Mouse (Mus musculus): ENCODE results near the gene Tnik. TPM values are rescaled to one million over a fixed set of nuclear protein-coding genes. Genes with fewer than 3 reads are reported as not detected.

Gene Tnik
- polyA plus RNA-seq, 1 experiment from 2014 or later: 65.1 TPM

DNA sequence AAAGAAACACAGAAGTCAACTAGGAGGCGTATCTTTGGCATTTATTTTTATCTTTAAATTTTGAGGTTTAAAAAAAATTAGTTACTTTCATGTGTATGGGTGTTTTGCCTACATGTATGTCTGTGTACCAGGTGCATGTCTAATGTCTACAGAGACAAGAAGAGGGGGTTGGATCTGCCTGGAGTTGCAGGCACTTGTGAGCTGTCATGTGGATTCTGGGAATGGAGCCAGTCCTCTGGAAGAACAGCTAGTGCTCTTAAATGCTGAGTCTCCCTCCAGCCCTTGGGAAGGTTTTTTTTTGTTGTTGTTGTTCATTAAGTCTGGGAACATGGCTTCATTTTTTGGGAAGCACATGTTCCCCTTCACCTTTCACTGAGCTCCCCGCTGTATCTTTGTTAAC lies 375.9 kb downstream of the Tnik start:
- no peak overlapping the region for H3K4me2 ChIP-seq (ENCODE audit: low read length)
- no peak overlapping the region for H3K9ac ChIP-seq (ENCODE audit: low read depth, low read length)
- H3K27me3 ChIP-seq (replicated peaks; ENCODE audit: control insufficient read depth, insufficient read depth, low read length): no peaks in the 10 kb centered on the region
- H3K4me1 ChIP-seq (ENCODE audit: control insufficient read depth, insufficient read depth, low read depth, low read length): no peaks in the 10 kb centered on the region; the same call in 1 of the 2 replicates
- no peak overlapping the region for H3K4me3 ChIP-seq (ENCODE audit: low read length)
- H3K27ac ChIP-seq (ENCODE audit: low read depth, low read length): no peak overlapping the region
- no peaks in the 10 kb centered on the region for H3K9me3 ChIP-seq (ENCODE audit: control insufficient read depth, low read length)
- WGBS: 74% methylated on average over 2 of the region's 2 CpGs
- peaks cover 13% of the 10 kb centered on the region; the same call in 1 of the 2 replicates for H3K36me3 ChIP-seq (ENCODE audit: control insufficient read depth, insufficient read depth, low read length)
- peak; percentile 59; the same call in 1 of the 2 replicates for ATAC-seq

DNA sequence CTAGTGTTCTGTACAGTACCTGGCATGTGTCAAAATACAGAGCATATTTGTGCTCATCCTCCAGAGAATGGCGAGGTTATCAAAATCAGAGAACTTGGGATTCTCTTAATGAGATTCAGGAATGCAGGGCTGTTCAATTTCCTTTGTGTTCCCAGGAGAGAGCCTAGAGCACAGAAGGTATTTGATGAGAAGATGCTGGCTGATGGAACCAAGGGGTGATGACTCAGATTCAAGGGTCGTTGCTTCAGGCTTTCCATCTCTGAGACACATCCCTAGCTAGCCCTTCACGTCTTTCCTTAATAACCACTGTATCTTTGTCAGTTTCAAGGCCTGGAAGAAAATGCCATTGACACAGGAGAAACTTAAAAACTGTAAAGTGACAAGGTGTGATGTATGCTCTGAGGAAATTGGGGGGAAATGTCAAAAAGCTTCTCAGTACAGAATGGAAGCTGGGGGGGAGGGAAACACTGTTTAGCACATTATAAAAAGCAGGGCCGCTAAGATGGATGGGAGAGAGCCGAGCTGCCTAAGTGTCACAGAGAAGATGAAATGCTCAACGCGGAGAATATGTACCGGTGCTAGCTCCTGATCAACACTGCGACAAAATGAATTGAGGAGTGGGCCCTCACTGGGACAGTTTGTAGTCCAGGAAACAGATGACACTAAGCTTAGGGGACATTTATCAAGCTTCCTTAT lies 380.4 kb downstream of the Tnik start:
- Histone ChIP-seq H3K36me3 (ENCODE audit: control insufficient read depth, insufficient read depth, low read length) (peaks cover 22% of the 10 kb centered on the region), H3K27ac (ENCODE audit: low read depth, low read length) (no peak overlapping the region)
- peak; percentile 57; the same call in 1 of the 2 replicates for ATAC-seq

DNA sequence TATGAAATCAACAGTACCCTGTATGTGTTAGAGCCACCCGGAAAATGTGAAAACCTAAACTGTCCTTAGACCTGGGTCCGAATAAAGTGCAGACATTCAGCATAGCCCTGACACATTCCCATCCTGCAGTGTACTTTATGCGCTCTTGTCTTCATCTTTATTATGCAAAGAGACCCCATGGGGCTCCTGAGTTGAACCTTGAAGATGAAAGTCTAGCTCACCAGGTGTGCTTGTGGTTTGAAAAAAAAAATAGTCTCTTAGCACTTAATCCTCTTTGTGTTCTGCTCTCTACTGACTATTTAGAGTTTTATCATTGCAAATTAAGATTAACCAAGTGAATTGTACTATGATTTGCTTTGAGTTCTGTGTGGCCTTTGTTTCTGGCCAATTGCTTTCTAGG lies 389.6 kb downstream of the Tnik start:
- WGBS: 57% methylated on average over 3 of the region's 3 CpGs
- Histone ChIP-seq H3K36me3 (ENCODE audit: control insufficient read depth, insufficient read depth, low read length) (peaks cover 39% of the 10 kb centered on the region), H3K27ac (ENCODE audit: low read depth, low read length) (no peak overlapping the region), H3K27me3 (replicated peaks; ENCODE audit: control insufficient read depth, insufficient read depth, low read length) (no peaks in the 10 kb centered on the region), H3K4me1 (ENCODE audit: control insufficient read depth, insufficient read depth, low read depth, low read length) (no peaks in the 10 kb centered on the region), H3K9me3 (ENCODE audit: control insufficient read depth, low read length) (no peaks in the 10 kb centered on the region), H3K4me2 (ENCODE audit: low read length) (no peak overlapping the region), H3K4me3 (ENCODE audit: low read length) (no peak overlapping the region), H3K9ac (ENCODE audit: low read depth, low read length) (no peak overlapping the region)
- no peak for ATAC-seq

More for the DNA sequence above, 380.4 kb downstream of the Tnik start:
- Histone ChIP-seq H3K4me1 (ENCODE audit: control insufficient read depth, insufficient read depth, low read depth, low read length) (no peaks in the 10 kb centered on the region; the same call in 1 of the 2 replicates), H3K4me3 (ENCODE audit: low read length) (no peak overlapping the region), H3K27me3 (replicated peaks; ENCODE audit: control insufficient read depth, insufficient read depth, low read length) (no peaks in the 10 kb centered on the region), H3K4me2 (ENCODE audit: low read length) (no peak overlapping the region), H3K9me3 (ENCODE audit: control insufficient read depth, low read length) (no peaks in the 10 kb centered on the region), H3K9ac (ENCODE audit: low read depth, low read length) (no peak overlapping the region)
- 70% methylated on average over 9 of the region's 9 CpGs for WGBS

DNA sequence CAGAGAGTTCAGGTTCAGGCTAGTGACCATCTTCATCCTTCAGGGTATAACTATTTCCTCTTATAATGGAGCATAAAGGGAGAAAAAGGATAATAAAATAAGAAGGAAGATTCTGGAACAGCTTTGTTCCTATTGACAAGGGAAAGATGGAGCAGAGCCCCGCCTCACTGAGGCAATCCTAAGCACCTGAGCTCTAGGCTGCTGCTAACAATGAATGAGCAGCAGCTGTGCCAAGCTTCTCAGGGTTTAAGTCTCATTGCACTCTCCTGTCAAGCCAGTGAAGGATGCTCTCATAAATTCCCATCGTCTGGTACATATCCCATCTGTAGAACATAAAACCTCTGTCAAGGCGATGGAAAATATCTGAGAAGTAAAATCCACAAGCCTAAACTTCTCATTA lies 390.0 kb downstream of the Tnik start:
- Histone ChIP-seq H3K9me3 (ENCODE audit: control insufficient read depth, low read length) (no peaks in the 10 kb centered on the region), H3K4me1 (ENCODE audit: control insufficient read depth, insufficient read depth, low read depth, low read length) (no peaks in the 10 kb centered on the region), H3K27me3 (replicated peaks; ENCODE audit: control insufficient read depth, insufficient read depth, low read length) (no peaks in the 10 kb centered on the region), H3K4me2 (ENCODE audit: low read length) (no peak overlapping the region), H3K4me3 (ENCODE audit: low read length) (no peak overlapping the region), H3K36me3 (ENCODE audit: control insufficient read depth, insufficient read depth, low read length) (peaks cover 42% of the 10 kb centered on the region), H3K27ac (ENCODE audit: low read depth, low read length) (no peak overlapping the region), H3K9ac (ENCODE audit: low read depth, low read length) (no peak overlapping the region)
- WGBS: 67% methylated on average over 3 of the region's 3 CpGs
- no peak for ATAC-seq

DNA sequence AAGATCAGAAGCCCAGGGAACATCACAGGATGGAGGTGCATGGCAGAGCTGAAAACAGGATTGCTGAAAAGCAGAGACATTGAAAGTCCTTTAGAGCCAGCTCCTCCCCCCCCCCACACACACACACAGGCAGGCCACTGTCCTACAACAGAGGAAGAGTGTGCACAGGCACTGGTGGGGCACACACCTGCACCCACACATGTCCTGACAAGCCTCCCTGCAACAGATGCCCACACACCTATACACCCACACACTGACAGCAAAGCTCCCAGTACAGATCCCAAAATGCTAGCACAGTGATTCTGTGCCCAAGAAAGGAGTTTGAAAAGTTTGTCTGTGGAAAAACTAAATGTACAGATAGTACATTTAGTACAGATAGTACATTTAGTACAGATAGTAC lies 391.7 kb downstream of the Tnik start:
- H3K27me3 ChIP-seq (replicated peaks; ENCODE audit: control insufficient read depth, insufficient read depth, low read length): no peaks in the 10 kb centered on the region
- H3K36me3 ChIP-seq (ENCODE audit: control insufficient read depth, insufficient read depth, low read length): peaks cover 32% of the 10 kb centered on the region

DNA sequence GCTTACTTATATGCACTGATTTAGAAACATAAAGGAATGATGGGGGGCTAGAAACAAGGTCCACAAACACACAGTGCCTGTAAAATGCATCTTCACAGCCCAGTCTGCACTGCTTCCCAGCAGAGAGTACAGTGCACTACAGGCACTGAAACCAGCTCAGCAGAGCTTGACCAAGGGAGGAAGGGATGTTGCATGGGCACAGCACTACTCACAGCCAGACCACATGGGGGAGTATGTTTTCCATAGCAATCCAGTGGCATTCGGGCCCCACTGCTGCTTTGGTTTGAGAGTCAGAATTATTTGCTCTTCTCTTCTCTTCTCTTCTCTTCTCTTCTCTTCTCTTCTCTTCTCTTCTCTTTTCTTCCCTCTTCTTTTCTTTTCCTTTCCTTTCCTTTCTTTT lies 395.3 kb downstream of the Tnik start:
- H3K9me3 ChIP-seq (ENCODE audit: control insufficient read depth, low read length): no peaks in the 10 kb centered on the region
- H3K4me1 ChIP-seq (ENCODE audit: control insufficient read depth, insufficient read depth, low read depth, low read length): no peaks in the 10 kb centered on the region
- H3K4me3 ChIP-seq (ENCODE audit: low read length): no peak overlapping the region
- H3K36me3 ChIP-seq (ENCODE audit: control insufficient read depth, insufficient read depth, low read length): peaks cover 21% of the 10 kb centered on the region
- 44% methylated on average over 1 of the region's 1 CpGs for WGBS
- H3K27me3 ChIP-seq (replicated peaks; ENCODE audit: control insufficient read depth, insufficient read depth, low read length): no peaks in the 10 kb centered on the region
- H3K9ac ChIP-seq (ENCODE audit: low read depth, low read length): no peak overlapping the region
- no peak overlapping the region for H3K27ac ChIP-seq (ENCODE audit: low read depth, low read length)
- H3K4me2 ChIP-seq (ENCODE audit: low read length): no peak overlapping the region
- no peak for ATAC-seq

More for the DNA sequence above, 391.7 kb downstream of the Tnik start:
- Histone ChIP-seq H3K9ac (ENCODE audit: low read depth, low read length) (no peak overlapping the region), H3K4me1 (ENCODE audit: control insufficient read depth, insufficient read depth, low read depth, low read length) (no peaks in the 10 kb centered on the region), H3K27ac (ENCODE audit: low read depth, low read length) (no peak overlapping the region), H3K9me3 (ENCODE audit: control insufficient read depth, low read length) (no peaks in the 10 kb centered on the region), H3K4me3 (ENCODE audit: low read length) (no peak overlapping the region), H3K4me2 (ENCODE audit: low read length) (no peak overlapping the region)
- ATAC-seq: no peak

DNA sequence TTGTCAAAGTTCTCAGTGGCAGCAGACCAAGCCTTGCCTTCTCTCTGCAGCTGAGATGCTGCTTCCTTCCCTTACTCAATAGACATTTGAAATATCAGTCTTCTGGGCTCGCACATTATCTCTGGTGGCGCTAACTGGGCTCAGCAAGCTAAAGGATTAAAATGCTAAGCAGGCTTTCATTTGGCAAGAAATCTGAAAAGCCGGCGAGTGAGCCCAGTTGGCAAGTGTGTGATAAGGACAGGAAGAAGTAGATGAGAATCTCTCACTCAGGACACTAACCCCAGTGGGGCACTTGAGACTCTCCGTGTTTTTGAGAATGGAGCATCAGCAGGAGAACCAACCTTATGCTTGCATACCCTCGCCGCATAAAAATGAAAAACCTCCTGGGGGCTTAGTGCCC lies 417.8 kb downstream of the Tnik start:
- no peak overlapping the region for H3K27ac ChIP-seq (ENCODE audit: low read depth, low read length)
- 54% methylated on average over 7 of the region's 7 CpGs for WGBS
- no peaks in the 10 kb centered on the region for H3K4me1 ChIP-seq (ENCODE audit: control insufficient read depth, insufficient read depth, low read depth, low read length)
- H3K4me2 ChIP-seq (ENCODE audit: low read length): no peak overlapping the region
- no peaks in the 10 kb centered on the region for H3K36me3 ChIP-seq (ENCODE audit: control insufficient read depth, insufficient read depth, low read length)
- no peak overlapping the region for H3K4me3 ChIP-seq (ENCODE audit: low read length)
- no peaks in the 10 kb centered on the region for H3K9me3 ChIP-seq (ENCODE audit: control insufficient read depth, low read length)
- no peaks in the 10 kb centered on the region for H3K27me3 ChIP-seq (replicated peaks; ENCODE audit: control insufficient read depth, insufficient read depth, low read length)
- ATAC-seq: no peak
- no peak overlapping the region; the same call in 1 of the 2 replicates for H3K9ac ChIP-seq (ENCODE audit: low read depth, low read length)

DNA sequence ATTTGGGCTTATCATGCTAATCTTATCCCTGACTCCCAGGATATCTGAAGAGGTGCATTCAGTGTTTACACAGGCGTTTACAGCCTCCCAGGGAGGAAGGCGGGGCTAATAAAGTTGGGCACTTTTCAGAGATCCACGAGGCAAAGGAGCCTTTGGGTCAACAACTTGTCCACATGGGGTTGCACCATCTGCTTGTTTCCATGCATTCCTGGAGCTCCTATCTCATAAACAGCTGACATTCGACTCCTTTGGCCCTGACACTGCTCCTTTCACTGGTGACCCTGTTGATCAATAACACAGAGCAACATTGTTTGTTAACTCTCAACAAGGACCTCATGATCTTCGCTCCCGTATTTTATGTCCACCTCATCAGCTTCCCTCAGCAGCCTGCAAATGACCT lies 418.9 kb downstream of the Tnik start:
- Histone ChIP-seq H3K9ac (ENCODE audit: low read depth, low read length) (no peak overlapping the region), H3K27ac (ENCODE audit: low read depth, low read length) (no peak overlapping the region), H3K4me3 (ENCODE audit: low read length) (no peak overlapping the region), H3K27me3 (replicated peaks; ENCODE audit: control insufficient read depth, insufficient read depth, low read length) (no peaks in the 10 kb centered on the region), H3K4me2 (ENCODE audit: low read length) (no peak overlapping the region), H3K9me3 (ENCODE audit: control insufficient read depth, low read length) (no peaks in the 10 kb centered on the region), H3K4me1 (ENCODE audit: control insufficient read depth, insufficient read depth, low read depth, low read length) (no peaks in the 10 kb centered on the region), H3K36me3 (ENCODE audit: control insufficient read depth, insufficient read depth, low read length) (no peaks in the 10 kb centered on the region)
- 32% methylated on average over 6 of the region's 6 CpGs for WGBS
- no peak for ATAC-seq

DNA sequence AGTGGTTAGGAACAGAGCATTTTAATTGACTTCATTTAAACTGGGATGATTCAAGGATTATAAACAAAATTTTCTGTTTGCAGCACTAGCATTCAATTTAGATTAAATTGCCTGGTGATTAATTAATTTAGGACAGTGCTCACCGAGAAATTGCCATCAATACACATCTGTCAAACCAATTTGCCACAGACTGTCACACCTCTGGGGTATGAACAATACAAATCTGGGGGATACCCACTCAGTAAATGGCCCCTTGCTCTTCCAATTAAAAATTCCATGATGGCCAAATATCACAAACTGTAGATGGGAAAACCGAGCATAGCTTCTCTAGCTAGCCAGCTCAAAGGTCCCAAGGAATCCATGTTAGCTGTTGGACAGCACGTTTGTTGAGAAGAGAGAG lies 419.4 kb downstream of the Tnik start:
- WGBS: 42% methylated on average over 3 of the region's 3 CpGs
- no peaks in the 10 kb centered on the region for H3K9me3 ChIP-seq (ENCODE audit: control insufficient read depth, low read length)
- no peak overlapping the region for H3K27ac ChIP-seq (ENCODE audit: low read depth, low read length)
- H3K4me3 ChIP-seq (ENCODE audit: low read length): no peak overlapping the region
- ATAC-seq: no peak
- no peaks in the 10 kb centered on the region for H3K36me3 ChIP-seq (ENCODE audit: control insufficient read depth, insufficient read depth, low read length)
- H3K4me2 ChIP-seq (ENCODE audit: low read length): no peak overlapping the region
- H3K9ac ChIP-seq (ENCODE audit: low read depth, low read length): no peak overlapping the region
- no peaks in the 10 kb centered on the region for H3K27me3 ChIP-seq (replicated peaks; ENCODE audit: control insufficient read depth, insufficient read depth, low read length)
- no peaks in the 10 kb centered on the region for H3K4me1 ChIP-seq (ENCODE audit: control insufficient read depth, insufficient read depth, low read depth, low read length)
